Mouse (Mus musculus): ENCODE data around the gene Gm13272.
"Not testable (repeated sequence)": the region's sequence is repeated elsewhere in the genome, so short reads cannot be mapped to it uniquely, and the experiment has no call there.

Gene Gm13272

GRCm38 (mm10) chr4:88785409-88785808, 5.8 kb downstream of the Gm13272 start, which contains the start of gene Gm13276:
Gene Gm13276, plus strand, starts transcription at chr4:88785709.
- in situ Hi-C loops (cut with MseI, MboI), result not testable (repeated sequence)

GRCm38 (mm10) chr4:88788402-88788801, 8.8 kb downstream of the Gm13272 start, which contains the start of gene Gm13277:
Gene Gm13277, plus strand, starts transcription at chr4:88788632.
- in situ Hi-C loops (cut with MseI, MboI), result not testable (repeated sequence)

GRCm38 (mm10) chr4:88791250-88791649, 11.6 kb downstream of the Gm13272 start, which contains the start of gene Gm13278:
Gene Gm13278, plus strand, starts transcription at chr4:88791550.
- in situ Hi-C loops (cut with MseI, MboI), result not testable (repeated sequence)

- in situ Hi-C loops (cut with MseI, MboI), result not testable (repeated sequence)
Measured at GRCm38 (mm10) chr4:88793936-88794675, 14.5 kb downstream of the Gm13272 start, which contains the start of gene Gm13275. Gene Gm13275, plus strand, starts transcription at chr4:88794487.

GRCm38 (mm10) chr4:88797097-88797496, 17.4 kb downstream of the Gm13272 start, which contains the start of gene Gm13279:
Gene Gm13279, plus strand, starts transcription at chr4:88797397.
- in situ Hi-C loops (cut with MseI, MboI), result not testable (repeated sequence)

GRCm38 (mm10) chr4:88799365-88799764, 19.7 kb downstream of the Gm13272 start, which contains the start of gene Gm13285:
Gene Gm13285, plus strand, starts transcription at chr4:88799665.
- in situ Hi-C loops (cut with MseI, MboI), result not testable (repeated sequence)

GRCm38 (mm10) chr4:88802954-88803353, 23.3 kb downstream of the Gm13272 start, which contains the start of gene Gm13287:
Gene Gm13287, plus strand, starts transcription at chr4:88803254.
- in situ Hi-C loops (cut with MseI, MboI), result not testable (repeated sequence)

- in situ Hi-C loops (cut with MseI, MboI), result not testable (repeated sequence)
Measured at GRCm38 (mm10) chr4:88805231-88805630, 25.6 kb downstream of the Gm13272 start, which contains the start of gene Gm13288. Gene Gm13288, plus strand, starts transcription at chr4:88805531.

GRCm38 (mm10) chr4:88805761-88806160, 26.1 kb downstream of the Gm13272 start:
- in situ Hi-C loops (cut with MseI, MboI), result not testable (repeated sequence)

GRCm38 (mm10) chr4:88815928-88816327, 36.3 kb downstream of the Gm13272 start, which contains the start of gene Ifna7:
Gene Ifna7, plus strand, starts transcription at chr4:88816228.
- in situ Hi-C loops (cut with MseI, MboI), result no loop called here

GRCm38 (mm10) chr4:88819659-88820058, 40.0 kb downstream of the Gm13272 start, which contains the start of gene Ifna11:
Gene Ifna11, plus strand, starts transcription at chr4:88819959.
- in situ Hi-C loops (cut with MseI, MboI), result no loop called here

- in situ Hi-C loops (cut with MseI, MboI), result no loop called here
Measured at GRCm38 (mm10) chr4:88822995-88823394, 43.3 kb downstream of the Gm13272 start.

- in situ Hi-C loops (cut with MseI, MboI), result not testable (repeated sequence)
Measured at GRCm38 (mm10) chr4:88827116-88827515, 47.5 kb downstream of the Gm13272 start, which contains the start of gene Ifna6. Gene Ifna6, plus strand, starts transcription at chr4:88827416.

All from mouse trophoblast stem cell (cell line).